9 mouse cellular contexts compared by ENCODE assay signal in genomic region chr6:94684844-94685557, GRCm38 (mm10). TPM values are rescaled to one million over a fixed set of nuclear protein-coding genes. Genes with fewer than 3 reads are reported as not detected.
DNase-seq lines count a peak whose midpoint lies in the region; ATAC-seq lines count a peak whose summit lies in the region.
"Had no signal": no experiment of that assay in that cellular context is flagged by ENCODE, and none has a peak within 500 bp of the region (broad histone marks: within the 10 kb centered on the region; RNA-seq: fewer than 3 reads in every experiment).

No protein-coding gene starts in this region.

- no peaks in the 10 kb centered on the region for H3K9me3 ChIP-seq in kidney, embryonic 14.5 days (ENCODE audit: control insufficient read depth, low read length)
- no peaks in the 10 kb centered on the region for H3K9me3 ChIP-seq in heart, embryonic 14.5 days (ENCODE audit: control insufficient read depth, low read length)
- no peaks in the 10 kb centered on the region for H3K9me3 ChIP-seq in liver, embryonic 16.5 days (replicated peaks; ENCODE audit: control insufficient read depth, low read length)
- H3K9me3 ChIP-seq: lung, embryonic 15.5 days had no signal

- WGBS in kidney, embryonic 14.5 days: 54% methylated on average over 13 of the region's 13 CpGs
- WGBS in heart, embryonic 14.5 days: 12% methylated on average over 13 of the region's 13 CpGs
- WGBS in liver, embryonic 16.5 days (ENCODE audit: insufficient replicate concordance): 37% methylated on average over 13 of the region's 13 CpGs

- no peaks in the 10 kb centered on the region for H3K36me3 ChIP-seq in kidney, embryonic 14.5 days (ENCODE audit: control insufficient read depth, insufficient read depth, low read length)
- H3K36me3 ChIP-seq in heart, embryonic 14.5 days (ENCODE audit: control insufficient read depth, insufficient read depth, low read length): no peaks in the 10 kb centered on the region
- H3K36me3 ChIP-seq in liver, embryonic 16.5 days (ENCODE audit: control insufficient read depth, insufficient read depth): no peaks in the 10 kb centered on the region
- H3K36me3 ChIP-seq: lung, embryonic 15.5 days had no signal

- 0 out of 2 replicates have a peak, but pooled peaks have one; percentile 40 for ATAC-seq in kidney, embryonic 14.5 days (ENCODE audit: low FRiP score, low TSS enrichment)
- ATAC-seq in activated CD4-positive, CD25-positive, alpha-beta regulatory T cell, adult 4 months: peak; percentile 29
- no peak for ATAC-seq in heart, embryonic 14.5 days (ENCODE audit: insufficient number of reproducible peaks, insufficient read depth, low FRiP score, low read depth)
- ATAC-seq in liver, embryonic 16.5 days (ENCODE audit: low read depth): no peak

- H3K27me3 ChIP-seq in kidney, embryonic 14.5 days (ENCODE audit: control insufficient read depth, insufficient read depth, low read length): no peaks in the 10 kb centered on the region
- H3K27me3 ChIP-seq in heart, embryonic 14.5 days (ENCODE audit: control insufficient read depth, insufficient read depth, low read length): no peaks in the 10 kb centered on the region
- H3K27me3 ChIP-seq in liver, embryonic 16.5 days (ENCODE audit: control insufficient read depth, insufficient read depth, low read depth, low read length): no peaks in the 10 kb centered on the region; the same call in 1 of the 2 replicates
- H3K27me3 ChIP-seq: lung, embryonic 15.5 days had no signal

- DNase-seq in kidney, adult 11 months: no peak
- DNase-seq in T-cell, adult 2 months (ENCODE audit: low spot score): no peak
- no peak for DNase-seq in left cerebral cortex, adult 18-20 months (ENCODE audit: low spot score in 2 of 2)
- no peak for DNase-seq in kidney, postnatal 10 days

- H3K4me2 ChIP-seq in kidney, embryonic 14.5 days (replicated peaks; ENCODE audit: low read depth, low read length): no peak overlapping the region
- peak overlapping the region; percentile 47 for H3K4me2 ChIP-seq in heart, embryonic 14.5 days (ENCODE audit: low read length)
- H3K4me2 ChIP-seq in liver, embryonic 16.5 days (ENCODE audit: low read depth, low read length): no peak overlapping the region
- H3K4me2 ChIP-seq: lung, embryonic 15.5 days had no signal

- H3K4me3 ChIP-seq in kidney, embryonic 14.5 days (ENCODE audit: low read length): no peak overlapping the region
- H3K4me3 ChIP-seq in heart, embryonic 14.5 days (ENCODE audit: control insufficient read depth in 1 of 2, insufficient read depth in 1 of 2, low read depth in 1 of 2, low read length in 2 of 2): no peak overlapping the region
- no peak overlapping the region for H3K4me3 ChIP-seq in liver, embryonic 16.5 days (ENCODE audit: low read depth, low read length)
- H3K4me3 ChIP-seq: lung, embryonic 15.5 days had no signal

- H3K4me1 ChIP-seq in kidney, embryonic 14.5 days (ENCODE audit: control insufficient read depth, insufficient read depth, low read length): peaks cover 25% of the 10 kb centered on the region
- peaks cover 34 to 75% of the 10 kb centered on the region in 2 experiments for H3K4me1 ChIP-seq in heart, embryonic 14.5 days (ENCODE audit: control insufficient read depth in 2 of 2, insufficient read depth in 2 of 2, low read length in 2 of 2)
- peaks cover 52% of the 10 kb centered on the region for H3K4me1 ChIP-seq in liver, embryonic 16.5 days (ENCODE audit: control insufficient read depth, low read depth, low read length)

- no peak overlapping the region for H3K27ac ChIP-seq in kidney, embryonic 14.5 days (ENCODE audit: low read depth, low read length)
- peak overlapping the region in 1 of 2 experiments; percentile 39; a peak in 2 of 4 replicates for H3K27ac ChIP-seq in heart, embryonic 14.5 days (replicated peaks in 1 of 2; ENCODE audit: control insufficient read depth in 1 of 2, insufficient read depth in 1 of 2, low read depth in 2 of 2, low read length in 2 of 2)
- H3K27ac ChIP-seq in liver, embryonic 16.5 days (ENCODE audit: low read length): 0 out of 2 replicates have a peak overlapping the region, but pooled peaks have one; percentile 2
- H3K27ac ChIP-seq: lung, embryonic 15.5 days had no signal

- no peak overlapping the region for H3K9ac ChIP-seq in kidney, embryonic 14.5 days (ENCODE audit: low read depth, low read length)
- H3K9ac ChIP-seq in heart, embryonic 14.5 days (ENCODE audit: low read length): peak overlapping the region; percentile 23; the same call in 1 of the 2 replicates
- H3K9ac ChIP-seq in liver, embryonic 16.5 days (ENCODE audit: low read depth, low read length): no peak overlapping the region
- H3K9ac ChIP-seq: lung, embryonic 15.5 days had no signal

RNA-seq across cellular contexts. Expression of gene Lrig1, which starts 15.0 kb away (rescaled TPM):
- 10.4 and 11.0 TPM in 2 replicates for polyA plus RNA-seq in kidney, embryonic 14.5 days (2014; fragmentation: Nextera tagmentation; extraction: Ambion mirVana)
- polyA plus RNA-seq in activated CD4-positive, CD25-positive, alpha-beta regulatory T cell, adult 4 months (2017; shearing (Covaris generic)): 10 to 100 TPM; 16.2 to 31.1 TPM
- polyA plus RNA-seq in heart, embryonic 14.5 days (2014; fragmentation: Nextera tagmentation; extraction: Ambion mirVana): 15.2 and 18.4 TPM in 2 replicates
- 2.7 and 4.5 TPM in 2 replicates for polyA plus RNA-seq in liver, embryonic 16.5 days (2015; fragmentation: Nextera tagmentation; extraction: Ambion mirVana)
- 10 to 100 TPM; 22.6 to 31.6 TPM for total RNA-seq in left cerebral cortex, adult 18-20 months (2021)

Comparison
In these comparisons a context has a peak if more than half of its experiments do, and no peak if none do; other contexts are left out.
1. ATAC-seq: peak in kidney, embryonic 14.5 days (single experiment) and activated CD4-positive, CD25-positive, alpha-beta regulatory T cell, adult 4 months (single experiment); none in heart, embryonic 14.5 days (single experiment) and liver, embryonic 16.5 days (single experiment).